Mouse (Mus musculus): ENCODE data around the gene Magi2. TPM values are rescaled to one million over a fixed set of nuclear protein-coding genes. Genes with fewer than 3 reads are reported as not detected.

The Magi2 gene
- polyA plus RNA-seq, 1 experiment from 2014 or later: 22.7 TPM

DNA sequence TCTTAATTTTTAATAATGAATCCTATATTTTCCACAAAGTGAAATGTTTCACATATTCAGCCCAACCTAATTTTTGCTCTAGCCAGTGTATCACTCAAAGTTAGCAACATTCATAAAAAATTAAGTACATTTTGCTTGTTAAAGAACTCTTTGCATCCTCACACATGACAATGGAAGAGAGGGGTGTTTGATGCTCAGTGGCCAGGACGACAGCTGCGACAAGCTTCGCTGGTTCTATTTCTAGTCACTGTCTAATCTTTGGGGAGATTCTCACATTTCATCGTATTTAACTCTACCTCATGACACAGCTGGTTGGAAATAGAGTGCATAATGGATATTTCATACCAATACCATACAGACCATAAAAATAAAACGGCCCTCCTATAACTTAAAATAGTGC lies 1379.7 kb downstream of the Magi2 start:
- no peak overlapping the region for H3K9ac ChIP-seq (ENCODE audit: low read depth, low read length)
- no peak overlapping the region for H3K4me3 ChIP-seq (ENCODE audit: low read length)
- H3K4me2 ChIP-seq (ENCODE audit: low read length): no peak overlapping the region
- no peak overlapping the region for H3K27ac ChIP-seq (ENCODE audit: low read depth, low read length)
- H3K9me3 ChIP-seq (ENCODE audit: control insufficient read depth, low read length): no peaks in the 10 kb centered on the region
- no peaks in the 10 kb centered on the region for H3K27me3 ChIP-seq (replicated peaks; ENCODE audit: control insufficient read depth, insufficient read depth, low read length)
- WGBS: 67% methylated on average over 5 of the region's 5 CpGs
- H3K36me3 ChIP-seq (ENCODE audit: control insufficient read depth, insufficient read depth, low read length): peaks cover 8% of the 10 kb centered on the region
- H3K4me1 ChIP-seq (ENCODE audit: control insufficient read depth, insufficient read depth, low read depth, low read length): no peaks in the 10 kb centered on the region
- ATAC-seq: no peak

- no peak overlapping the region for H3K27ac ChIP-seq (ENCODE audit: low read depth, low read length)
- H3K4me2 ChIP-seq (ENCODE audit: low read length): no peak overlapping the region
- H3K27me3 ChIP-seq (replicated peaks; ENCODE audit: control insufficient read depth, insufficient read depth, low read length): no peaks in the 10 kb centered on the region
- WGBS: 70% methylated on average over 1 of the region's 1 CpGs
- no peaks in the 10 kb centered on the region for H3K9me3 ChIP-seq (ENCODE audit: control insufficient read depth, low read length)
- H3K4me1 ChIP-seq (ENCODE audit: control insufficient read depth, insufficient read depth, low read depth, low read length): no peaks in the 10 kb centered on the region
- ATAC-seq: no peak
- H3K36me3 ChIP-seq (ENCODE audit: control insufficient read depth, insufficient read depth, low read length): peaks cover 8% of the 10 kb centered on the region
- no peak overlapping the region for H3K4me3 ChIP-seq (ENCODE audit: low read length)
- no peak overlapping the region for H3K9ac ChIP-seq (ENCODE audit: low read depth, low read length)
Observed at GRCm38 (mm10) chr5:20607503-20607902, 1380.7 kb downstream of the Magi2 start.

DNA sequence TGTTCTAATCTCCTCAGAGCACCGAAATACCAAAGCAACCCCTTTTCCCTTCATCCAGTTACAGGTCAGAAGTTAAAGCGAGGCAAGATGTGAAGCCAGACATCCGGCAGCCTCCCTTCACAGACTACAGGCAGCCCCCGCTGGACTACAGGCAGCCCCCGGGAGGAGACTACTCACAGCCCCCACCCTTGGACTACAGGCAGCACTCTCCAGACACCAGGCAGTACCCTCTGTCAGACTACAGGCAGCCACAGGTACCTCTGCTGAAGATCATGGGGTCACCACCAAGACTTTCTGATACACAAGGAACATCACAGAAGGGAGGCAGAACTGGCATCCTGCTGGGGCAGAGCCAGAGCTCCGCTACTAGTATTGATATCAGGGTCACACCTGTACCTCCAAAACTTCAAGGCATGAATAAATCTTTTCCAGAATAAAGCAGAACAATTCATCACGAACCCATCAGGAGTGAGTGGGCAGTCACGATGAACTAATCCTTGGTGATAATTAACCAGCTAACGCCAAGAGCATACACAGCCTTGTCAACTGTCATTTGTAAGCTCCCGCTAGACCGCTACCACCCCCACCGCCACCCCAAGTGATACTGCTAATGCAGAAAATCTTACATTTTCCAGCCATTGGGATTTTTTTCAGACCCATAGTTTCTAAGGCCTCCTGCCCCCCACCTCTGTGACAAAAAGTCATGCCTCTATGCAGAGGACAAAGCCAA lies 1382.5 kb downstream of the Magi2 start:
- Histone ChIP-seq H3K4me2 (ENCODE audit: low read length) (no peak overlapping the region), H3K27me3 (replicated peaks; ENCODE audit: control insufficient read depth, insufficient read depth, low read length) (no peaks in the 10 kb centered on the region), H3K36me3 (ENCODE audit: control insufficient read depth, insufficient read depth, low read length) (peaks cover 8% of the 10 kb centered on the region), H3K27ac (ENCODE audit: low read depth, low read length) (no peak overlapping the region), H3K9me3 (ENCODE audit: control insufficient read depth, low read length) (no peaks in the 10 kb centered on the region), H3K9ac (ENCODE audit: low read depth, low read length) (no peak overlapping the region), H3K4me3 (ENCODE audit: low read length) (no peak overlapping the region), H3K4me1 (ENCODE audit: control insufficient read depth, insufficient read depth, low read depth, low read length) (no peaks in the 10 kb centered on the region)
- no peak for ATAC-seq
- 87% methylated on average over 12 of the region's 12 CpGs for WGBS

- Histone ChIP-seq H3K27me3 (replicated peaks; ENCODE audit: control insufficient read depth, insufficient read depth, low read length) (no peaks in the 10 kb centered on the region), H3K36me3 (ENCODE audit: control insufficient read depth, insufficient read depth, low read length) (peaks cover 8% of the 10 kb centered on the region), H3K9ac (ENCODE audit: low read depth, low read length) (no peak overlapping the region), H3K4me2 (ENCODE audit: low read length) (no peak overlapping the region), H3K4me3 (ENCODE audit: low read length) (no peak overlapping the region), H3K9me3 (ENCODE audit: control insufficient read depth, low read length) (no peaks in the 10 kb centered on the region), H3K27ac (ENCODE audit: low read depth, low read length) (no peak overlapping the region), H3K4me1 (ENCODE audit: control insufficient read depth, insufficient read depth, low read depth, low read length) (no peaks in the 10 kb centered on the region)
- ATAC-seq: no peak
- 87% methylated on average over 2 of the region's 2 CpGs for whole genome bisulfite sequencing
Observed at GRCm38 (mm10) chr5:20610640-20611039, 1383.8 kb downstream of the Magi2 start.

GRCm38 (mm10) chr5:20612616-20613015 lies 1385.8 kb downstream of the Magi2 start:
- 93% methylated on average over 9 of the region's 9 CpGs for WGBS
- no peak overlapping the region for H3K9ac ChIP-seq (ENCODE audit: low read depth, low read length)
- H3K4me1 ChIP-seq (ENCODE audit: control insufficient read depth, insufficient read depth, low read depth, low read length): no peaks in the 10 kb centered on the region
- no peak for ATAC-seq
- no peaks in the 10 kb centered on the region for H3K9me3 ChIP-seq (ENCODE audit: control insufficient read depth, low read length)
- no peak overlapping the region for H3K27ac ChIP-seq (ENCODE audit: low read depth, low read length)
- peaks cover 8% of the 10 kb centered on the region for H3K36me3 ChIP-seq (ENCODE audit: control insufficient read depth, insufficient read depth, low read length)
- H3K4me3 ChIP-seq (ENCODE audit: low read length): no peak overlapping the region
- H3K4me2 ChIP-seq (ENCODE audit: low read length): no peak overlapping the region
- H3K27me3 ChIP-seq (replicated peaks; ENCODE audit: control insufficient read depth, insufficient read depth, low read length): no peaks in the 10 kb centered on the region

GRCm38 (mm10) chr5:20614891-20615290 lies 1388.1 kb downstream of the Magi2 start:
- H3K36me3 ChIP-seq (ENCODE audit: control insufficient read depth, insufficient read depth, low read length): no peaks in the 10 kb centered on the region
- no peaks in the 10 kb centered on the region for H3K4me1 ChIP-seq (ENCODE audit: control insufficient read depth, insufficient read depth, low read depth, low read length)
- H3K9ac ChIP-seq (ENCODE audit: low read depth, low read length): no peak overlapping the region
- H3K27me3 ChIP-seq (replicated peaks; ENCODE audit: control insufficient read depth, insufficient read depth, low read length): no peaks in the 10 kb centered on the region
- 86% methylated on average over 4 of the region's 4 CpGs for WGBS
- no peak overlapping the region for H3K4me3 ChIP-seq (ENCODE audit: low read length)
- no peak overlapping the region for H3K4me2 ChIP-seq (ENCODE audit: low read length)
- ATAC-seq: no peak
- no peak overlapping the region for H3K27ac ChIP-seq (ENCODE audit: low read depth, low read length)
- H3K9me3 ChIP-seq (ENCODE audit: control insufficient read depth, low read length): no peaks in the 10 kb centered on the region

DNA sequence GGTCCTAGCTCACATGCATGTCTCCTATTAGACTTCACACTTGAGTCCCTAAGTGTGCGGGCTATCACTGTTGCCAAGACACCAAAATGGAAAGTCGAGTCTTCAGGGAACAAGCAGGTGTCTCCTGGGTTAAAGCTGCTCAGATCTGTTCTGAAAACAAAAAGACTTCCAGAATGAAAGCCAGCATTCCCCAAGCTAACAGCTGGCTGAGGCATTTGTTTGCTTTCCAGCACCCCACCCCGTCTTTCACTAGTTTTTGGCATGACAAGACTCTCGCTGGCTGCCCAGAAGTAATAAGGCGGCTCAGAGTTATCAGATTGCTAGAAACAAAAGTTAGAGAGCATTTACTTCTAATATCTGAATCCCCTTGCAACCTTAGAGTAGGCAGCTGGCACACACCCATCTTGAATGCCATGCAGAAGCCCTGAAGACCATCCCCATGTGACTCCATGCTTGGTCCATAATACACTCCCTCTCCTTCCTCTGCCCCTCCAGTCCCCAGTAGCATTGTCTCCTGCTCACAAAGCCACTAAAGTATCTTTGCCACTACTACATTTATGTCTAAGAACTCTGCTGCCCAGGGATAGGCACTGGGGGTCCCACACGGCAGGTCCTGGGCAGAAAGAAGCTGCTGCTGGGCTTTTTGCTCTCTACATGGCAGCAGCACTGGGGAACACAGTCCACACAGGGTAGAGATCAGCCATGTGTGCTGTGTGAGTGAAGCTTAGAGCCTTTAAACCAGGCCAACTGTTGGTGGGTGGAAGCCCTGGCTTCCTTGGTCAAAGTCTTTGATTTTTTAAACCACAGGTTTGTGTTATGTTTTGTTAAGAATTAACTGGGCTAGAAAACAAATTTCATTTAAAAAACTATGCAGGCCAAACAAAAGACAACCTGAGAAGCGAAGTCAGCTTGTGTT lies 1394.0 kb downstream of the Magi2 start:
- no peak for ATAC-seq
- H3K4me3 ChIP-seq (ENCODE audit: low read length): no peak overlapping the region
- H3K4me1 ChIP-seq (ENCODE audit: control insufficient read depth, insufficient read depth, low read depth, low read length): peaks cover 2% of the 10 kb centered on the region; the same call in 1 of the 2 replicates
- no peak overlapping the region for H3K9ac ChIP-seq (ENCODE audit: low read depth, low read length)
- no peaks in the 10 kb centered on the region for H3K36me3 ChIP-seq (ENCODE audit: control insufficient read depth, insufficient read depth, low read length)
- H3K9me3 ChIP-seq (ENCODE audit: control insufficient read depth, low read length): no peaks in the 10 kb centered on the region
- no peaks in the 10 kb centered on the region for H3K27me3 ChIP-seq (replicated peaks; ENCODE audit: control insufficient read depth, insufficient read depth, low read length)
- 64% methylated on average over 7 of the region's 7 CpGs for WGBS
- no peak overlapping the region for H3K27ac ChIP-seq (ENCODE audit: low read depth, low read length)
- no peak overlapping the region for H3K4me2 ChIP-seq (ENCODE audit: low read length)

GRCm38 (mm10) chr5:20622417-20622816 lies 1395.6 kb downstream of the Magi2 start:
- 63% methylated on average over 3 of the region's 3 CpGs for WGBS
- ATAC-seq: no peak
- Histone ChIP-seq H3K36me3 (ENCODE audit: control insufficient read depth, insufficient read depth, low read length) (no peaks in the 10 kb centered on the region), H3K4me2 (ENCODE audit: low read length) (no peak overlapping the region), H3K4me1 (ENCODE audit: control insufficient read depth, insufficient read depth, low read depth, low read length) (peaks cover 2% of the 10 kb centered on the region; the same call in 1 of the 2 replicates), H3K4me3 (ENCODE audit: low read length) (no peak overlapping the region), H3K27me3 (replicated peaks; ENCODE audit: control insufficient read depth, insufficient read depth, low read length) (no peaks in the 10 kb centered on the region), H3K9me3 (ENCODE audit: control insufficient read depth, low read length) (no peaks in the 10 kb centered on the region), H3K9ac (ENCODE audit: low read depth, low read length) (no peak overlapping the region), H3K27ac (ENCODE audit: low read depth, low read length) (no peak overlapping the region)

All from hindbrain, embryonic 16.5 days (tissue).